Mouse (Mus musculus) limb, embryonic 14.5 days (tissue): ENCODE results near the gene Rad9a. TPM values are rescaled to one million over a fixed set of nuclear protein-coding genes. Genes with fewer than 3 reads are reported as not detected.

Experiments
- ATAC-seq: fragments of 200-750 bp; cut with Nextera tagmentation; 2 replicates; pipeline ENCODE4 v1.8.0; 2017; ENCODE audit warnings: low read depth, moderate number of reproducible peaks, moderate TSS enrichment; ENCODE audit not compliant: low FRiP score
- DNase-seq: peaks from one replicate; pipeline ENCODE4 v3.0.0-alpha.2; 2015; ENCODE audit warnings: low spot score
- H3K27ac ChIP-seq: fragments of 300-500 bp; sonication (generic); replicated peaks from 2 replicates; pipeline ENCODE4 v1.5.1; 2014; ENCODE audit warnings: low read depth, mild to moderate bottlenecking, low read length, moderate library complexity, mixed read lengths
- H3K27me3 ChIP-seq: fragments of 300-500 bp; sonication (generic); 2 replicates; pipeline ENCODE4 v1.6.1; 2014; ENCODE audit warnings: low read length, mixed read lengths; ENCODE audit not compliant: control insufficient read depth, insufficient read depth
- H3K36me3 ChIP-seq: fragments of 300-500 bp; sonication (generic); 2 replicates; pipeline ENCODE4 v1.6.1; 2014; ENCODE audit warnings: mild to moderate bottlenecking, low read length, moderate library complexity, mixed read lengths; ENCODE audit not compliant: control insufficient read depth, insufficient read depth
- H3K4me1 ChIP-seq: fragments of 300-500 bp; sonication (generic); 2 replicates; pipeline ENCODE4 v1.6.1; 2014; ENCODE audit warnings: antibody characterized with exemption, low read length, mixed read lengths; ENCODE audit not compliant: control insufficient read depth, insufficient read depth
- H3K4me2 ChIP-seq: fragments of 300-500 bp; sonication (generic); replicated peaks from 2 replicates; pipeline ENCODE4 v1.6.1; 2014; ENCODE audit warnings: low read depth, mild to moderate bottlenecking, low read length, moderate library complexity; ENCODE audit not compliant: severe bottlenecking
- H3K4me3 ChIP-seq: fragments of 300-500 bp; sonication (generic); replicated peaks from 2 replicates; pipeline ENCODE4 v1.5.1; 2014; ENCODE audit warnings: low read length
- H3K9ac ChIP-seq: fragments of 300-500 bp; sonication (generic); 2 replicates; pipeline ENCODE4 v1.6.1; 2014; ENCODE audit warnings: mild to moderate bottlenecking, low read depth, low read length, moderate library complexity; ENCODE audit not compliant: severe bottlenecking
- H3K9me3 ChIP-seq: fragments of 300-500 bp; sonication (generic); 2 replicates; pipeline ENCODE4 v1.6.1; 2016; ENCODE audit warnings: low read length; ENCODE audit not compliant: control insufficient read depth
- POLR2A ChIP-seq: fragments of 200-500 bp; IDR thresholded peaks from 2 replicates; pipeline ENCODE4 v1.8.0; 2012; ENCODE audit warnings: inconsistent platforms, mild to moderate bottlenecking, moderate library complexity, borderline replicate concordance; ENCODE audit not compliant: insufficient read depth, insufficient read length; ENCODE audit errors: extremely low read depth
- WGBS: fragments of 180-500 bp; shearing (Covaris S2); extraction: QIAGEN DNeasy Blood & Tissue Kit; methylation state at CpG from one replicate; pipeline ENCODE4 v1.1.7; 2014; 5-methylcytosine and 5-hydroxymethylcytosine counted together
- polyA plus RNA-seq, 2 experiments: library from polyadenylated mRNA; depleted of rRNA in 1 of 2; stranded (reverse) in 1 of 2; unstranded in 1 of 2; fragments of >200 nt; fragmentation: Nextera tagmentation in 1 of 2; extraction: Ambion mirVana in 1 of 2; gene quantifications; 2 replicates each; pipeline versions ENCODE4 v1.2.1 to v1.2.3; 2012 to 2014

Gene Rad9a
- polyA plus RNA-seq, 2 experiments = 33.3 to 57.5 TPM

- H3K9me3 ChIP-seq = no peaks in the 10 kb centered on the region
- H3K27me3 ChIP-seq = no peaks in the 10 kb centered on the region
- no peak overlapping the region for H3K4me2 ChIP-seq
- no peak for DNase-seq
- H3K4me1 ChIP-seq = 0 out of 2 replicates have a peak, but pooled peaks cover 4% of the 10 kb centered on the region
- peaks cover 14% of the 10 kb centered on the region for H3K36me3 ChIP-seq
- WGBS = 88% methylated on average over 7 of the region's 7 CpGs
- H3K9ac ChIP-seq = no peak overlapping the region
- H3K4me3 ChIP-seq = no peak overlapping the region
- TF ChIP-seq POLR2A = no peak
- no peak overlapping the region for H3K27ac ChIP-seq
- no peak for ATAC-seq
These were observed 25.3 kb upstream of the Rad9a start for GRCm38 (mm10) chr19:4226779-4227178.

GRCm38 (mm10) chr19:4222165-4222564, 20.7 kb upstream of the Rad9a start:
- H3K27ac ChIP-seq = no peak overlapping the region; the same call in 1 of the 2 replicates
- WGBS = 74% methylated on average over 9 of the region's 11 CpGs
- peaks cover 26% of the 10 kb centered on the region for H3K4me1 ChIP-seq
- H3K4me2 ChIP-seq = no peak overlapping the region
- DNase-seq = no peak
- H3K4me3 ChIP-seq = no peak overlapping the region
- H3K9me3 ChIP-seq = no peaks in the 10 kb centered on the region
- peaks cover 14% of the 10 kb centered on the region for H3K36me3 ChIP-seq
- ATAC-seq = no peak
- H3K27me3 ChIP-seq = no peaks in the 10 kb centered on the region
- no peak overlapping the region for H3K9ac ChIP-seq
- no peak for TF ChIP-seq POLR2A

GRCm38 (mm10) chr19:4220957-4221743, 19.7 kb upstream of the Rad9a start:
- ATAC-seq (no peak), DNase-seq (no peak)
- no peaks in the 10 kb centered on the region for H3K9me3 ChIP-seq
- no peak overlapping the region for H3K4me3 ChIP-seq
- no peak overlapping the region for H3K27ac ChIP-seq
- peaks cover 36% of the 10 kb centered on the region for H3K4me1 ChIP-seq
- peaks cover 14% of the 10 kb centered on the region for H3K36me3 ChIP-seq
- no peak overlapping the region; the same call in 1 of the 2 replicates for H3K9ac ChIP-seq
- TF ChIP-seq POLR2A = no peak
- 35% methylated on average over 14 of the region's 14 CpGs for WGBS
- H3K4me2 ChIP-seq = no peak overlapping the region
- no peaks in the 10 kb centered on the region for H3K27me3 ChIP-seq

GRCm38 (mm10) chr19:4220416-4220815, 19.0 kb upstream of the Rad9a start:
- no peak for TF ChIP-seq POLR2A
- H3K27ac ChIP-seq = no peak overlapping the region
- H3K27me3 ChIP-seq = no peaks in the 10 kb centered on the region
- DNase-seq (no peak), ATAC-seq (no peak)
- H3K9ac ChIP-seq = peak overlapping the region; percentile 25; the same call in 1 of the 2 replicates
- H3K9me3 ChIP-seq = no peaks in the 10 kb centered on the region
- no peak overlapping the region for H3K4me2 ChIP-seq
- H3K4me3 ChIP-seq = no peak overlapping the region
- WGBS = 29% methylated on average over 4 of the region's 4 CpGs
- H3K36me3 ChIP-seq = peaks cover 14% of the 10 kb centered on the region
- peaks cover 40% of the 10 kb centered on the region for H3K4me1 ChIP-seq

- Histone ChIP-seq H3K27ac (no peak overlapping the region), H3K36me3 (peaks cover 14% of the 10 kb centered on the region), H3K9ac (0 out of 2 replicates have a peak overlapping the region, but pooled peaks have one; percentile 25), H3K4me2 (no peak overlapping the region), H3K4me3 (no peak overlapping the region), H3K4me1 (peaks cover 40% of the 10 kb centered on the region), H3K9me3 (no peaks in the 10 kb centered on the region), H3K27me3 (no peaks in the 10 kb centered on the region)
- no peak for TF ChIP-seq POLR2A
- WGBS = 81% methylated on average over 6 of the region's 6 CpGs
- DNase-seq = no peak
- no peak for ATAC-seq
These were observed 18.5 kb upstream of the Rad9a start for GRCm38 (mm10) chr19:4219943-4220342.
